Mouse (Mus musculus): ENCODE measurements at regions not wholly inside any gene's neighbourhood (a gene's known extent, or its start where the extent isn't known, plus 50 kb on each side); places are given as distances from the start of the nearest gene placed in this dataset.

DNA sequence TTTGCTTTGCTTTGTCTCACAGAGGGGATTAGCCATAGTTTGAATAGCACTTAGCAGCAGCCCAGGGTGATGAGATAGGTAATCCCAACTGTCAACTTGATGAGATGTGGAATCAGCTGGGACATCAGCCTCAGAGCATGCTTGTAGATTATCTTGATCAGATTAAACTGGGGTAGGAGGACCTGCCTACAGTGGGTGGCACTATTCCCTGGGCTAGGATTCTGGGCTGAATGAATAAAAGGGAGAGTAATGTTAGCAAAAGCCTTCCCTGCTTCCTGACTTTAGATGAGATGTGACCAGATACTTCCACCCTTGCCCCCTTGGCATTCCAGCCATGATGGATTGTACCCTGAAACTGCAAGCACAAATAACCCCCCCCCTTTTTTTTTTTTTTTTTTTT, 198.0 kb upstream of the Klf3 start:
- in situ Hi-C loops (cut with MboI, MseI): no loop called here

GRCm38 (mm10) chr5:64605991-64606390, 197.2 kb upstream of the Klf3 start:
- in situ Hi-C loops (cut with MboI, MseI): no loop called here

- in situ Hi-C loops (cut with MboI, MseI): no loop called here
These were observed 193.7 kb upstream of the Klf3 start for GRCm38 (mm10) chr5:64609378-64610087.

DNA sequence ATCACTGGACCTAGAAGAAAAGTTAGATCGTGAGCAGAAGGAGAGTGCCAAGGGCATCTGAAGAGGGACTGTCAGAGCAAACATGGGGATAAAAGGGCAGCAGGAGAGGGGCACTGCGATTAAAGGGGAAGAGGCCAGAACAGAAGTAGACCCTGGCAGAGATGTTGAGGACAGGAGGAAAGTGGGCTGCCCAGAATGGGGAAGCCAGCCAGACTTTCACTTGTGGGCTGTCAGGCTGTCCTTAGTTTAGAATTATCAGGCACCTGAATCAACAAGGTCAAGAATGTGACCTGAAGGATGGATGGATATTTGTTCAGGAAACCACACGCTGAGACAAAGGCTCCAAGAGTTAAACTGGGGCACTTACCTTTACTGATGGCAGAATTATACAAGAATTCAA, 193.0 kb upstream of the Klf3 start:
- in situ Hi-C loops (cut with MboI, MseI): no loop called here

GRCm38 (mm10) chr5:64610562-64611405, 192.4 kb upstream of the Klf3 start:
- in situ Hi-C loops (cut with MboI, MseI): no loop called here

DNA sequence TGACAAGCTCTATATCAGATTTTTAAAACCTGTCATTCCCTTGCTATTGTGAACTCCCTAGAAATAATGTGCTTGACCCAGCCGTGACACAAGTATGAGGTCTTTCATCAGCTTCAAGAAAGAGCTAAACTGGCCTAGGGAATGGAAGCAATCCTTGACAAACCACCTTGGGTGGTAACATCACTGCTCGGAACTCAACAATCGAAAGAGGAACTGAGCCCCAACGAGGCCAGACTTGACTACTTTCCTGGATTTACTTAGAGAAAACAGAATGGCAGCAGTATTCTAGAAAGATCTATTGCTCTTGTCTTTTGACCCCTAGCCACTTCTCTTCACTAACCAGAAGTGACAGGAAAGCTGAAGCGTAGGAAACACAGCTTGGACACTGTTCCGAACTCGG, 191.2 kb upstream of the Klf3 start:
- in situ Hi-C loops (cut with MboI, MseI): no loop called here

- in situ Hi-C loops (cut with MboI, MseI): no loop called here
These were observed 189.5 kb upstream of the Klf3 start for GRCm38 (mm10) chr5:64613696-64614095.

GRCm38 (mm10) chr5:64618126-64618525, 185.1 kb upstream of the Klf3 start:
- in situ Hi-C loops (cut with MboI, MseI): no loop called here

GRCm38 (mm10) chr5:64619752-64620151, 183.4 kb upstream of the Klf3 start:
- in situ Hi-C loops (cut with MboI, MseI): no loop called here

DNA sequence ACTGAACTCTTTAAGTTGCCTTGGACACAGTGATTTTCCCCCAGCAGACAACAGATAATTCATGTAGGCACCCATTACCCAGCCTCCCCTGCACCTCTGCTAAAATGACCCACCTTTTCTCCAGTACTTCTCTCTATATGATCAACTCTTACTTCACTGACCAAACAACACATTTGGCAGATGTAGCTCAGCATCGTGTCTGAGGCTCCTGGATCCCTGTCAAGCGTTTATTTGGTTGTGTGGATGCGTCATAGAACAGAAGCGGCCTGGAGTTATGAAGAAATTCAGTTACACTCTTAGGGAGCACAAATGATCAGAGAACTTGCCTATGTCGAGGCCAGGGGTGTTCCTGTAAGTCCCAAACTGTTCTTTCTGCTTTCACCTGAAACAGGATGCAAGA, 182.5 kb upstream of the Klf3 start:
- in situ Hi-C loops (cut with MboI, MseI): no loop called here

- in situ Hi-C loops (cut with MboI, MseI): no loop called here
These were observed 181.8 kb upstream of the Klf3 start for GRCm38 (mm10) chr5:64621386-64621785.

- in situ Hi-C loops (cut with MboI, MseI): no loop called here
These were observed 179.5 kb upstream of the Klf3 start for GRCm38 (mm10) chr5:64623653-64624052.

- in situ Hi-C loops (cut with MboI, MseI): no loop called here
These were observed 179.0 kb upstream of the Klf3 start for GRCm38 (mm10) chr5:64624205-64624604.

- in situ Hi-C loops (cut with MboI, MseI): no loop called here
These were observed 177.8 kb upstream of the Klf3 start for GRCm38 (mm10) chr5:64625421-64625820.

DNA sequence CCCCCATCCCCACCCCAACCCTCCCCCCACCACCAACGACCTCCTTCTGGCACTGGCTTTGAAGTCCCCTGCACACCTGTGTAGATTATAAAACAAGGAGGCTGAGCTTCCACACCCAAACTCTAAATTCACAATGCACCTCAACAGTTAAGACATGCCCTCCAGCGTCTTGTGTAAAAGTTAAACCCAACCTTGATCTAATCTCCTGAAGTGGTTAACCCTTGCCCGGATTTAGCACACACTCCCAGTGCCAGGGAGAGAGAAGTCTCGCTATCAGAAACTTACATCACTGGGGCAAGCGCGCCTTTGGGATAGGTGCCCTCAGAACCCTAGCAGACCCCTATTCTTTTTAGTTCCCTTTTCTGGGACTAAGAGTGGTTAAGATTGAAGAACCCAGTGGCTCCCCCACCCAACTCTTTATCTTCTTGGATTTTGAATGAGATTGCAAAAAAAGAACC, 177.3 kb upstream of the Klf3 start:
- in situ Hi-C loops (cut with MboI, MseI): no loop called here

- in situ Hi-C loops (cut with MboI, MseI): no loop called here
These were observed 176.8 kb upstream of the Klf3 start for GRCm38 (mm10) chr5:64626351-64626750.

- in situ Hi-C loops (cut with MboI, MseI): no loop called here
These were observed 172.6 kb upstream of the Klf3 start for GRCm38 (mm10) chr5:64630582-64630981.

- in situ Hi-C loops (cut with MboI, MseI): no loop called here
These were observed 171.0 kb upstream of the Klf3 start for GRCm38 (mm10) chr5:64632171-64632570.

DNA sequence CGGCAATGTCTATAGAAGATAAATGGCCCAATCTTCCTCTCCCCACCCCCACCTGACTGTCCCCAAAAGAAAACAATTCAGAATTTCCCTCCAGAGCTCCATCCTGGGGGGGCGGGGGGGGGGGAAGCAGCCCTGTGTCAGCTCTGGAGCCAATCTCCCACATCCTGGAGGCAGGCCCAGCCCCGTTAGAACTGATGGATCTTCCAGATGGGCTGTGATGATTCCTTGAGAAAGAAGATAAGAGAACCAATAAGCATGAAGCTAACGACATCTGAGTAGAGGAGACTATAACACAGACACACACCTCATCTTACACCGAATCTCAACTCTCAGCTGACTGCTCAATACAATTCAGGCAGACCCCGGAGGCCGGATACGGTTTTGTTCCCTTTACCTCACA, 169.2 kb upstream of the Klf3 start:
- in situ Hi-C loops (cut with MboI, MseI): no loop called here

DNA sequence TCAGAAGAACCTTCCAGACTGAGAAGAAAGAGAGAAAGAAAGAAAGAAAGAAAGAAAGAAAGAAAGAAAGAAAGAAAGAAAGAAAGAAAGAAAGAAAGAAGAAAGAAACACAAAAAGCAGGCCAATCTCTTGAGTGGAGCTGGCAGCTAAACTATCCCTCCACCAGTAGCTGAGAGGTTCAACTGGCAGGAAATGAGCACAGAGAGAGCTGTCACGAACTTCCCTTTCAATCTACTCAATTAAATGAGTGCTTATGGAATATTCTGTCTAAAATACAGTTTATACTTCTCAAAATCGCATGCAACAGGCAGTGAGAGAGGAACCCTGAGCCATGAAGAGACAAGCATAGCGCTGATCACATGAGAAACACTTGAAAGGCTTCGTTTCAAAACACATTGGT, 168.5 kb upstream of the Klf3 start:
- in situ Hi-C loops (cut with MboI, MseI): no loop called here

- in situ Hi-C loops (cut with MboI, MseI): no loop called here
These were observed 166.9 kb upstream of the Klf3 start for GRCm38 (mm10) chr5:64636301-64636700.

GRCm38 (mm10) chr5:64643584-64643983, 159.6 kb upstream of the Klf3 start:
- in situ Hi-C loops (cut with MboI, MseI): no loop called here
